Mouse (Mus musculus): ENCODE results near the gene Myoc. TPM values are rescaled to one million over a fixed set of nuclear protein-coding genes. Genes with fewer than 3 reads are reported as not detected.
"Not testable (repeated sequence)": the region's sequence is repeated elsewhere in the genome, so short reads cannot be mapped to it uniquely, and the experiment has no call there.

Gene Myoc
- polyA plus RNA-seq (2012; rRNA removed) = 9.8 and 11.9 TPM in 2 replicates

GRCm38 (mm10) chr1:162639051-162639750, at the start of gene Myoc:
Myoc (plus strand) TSS chr1:162639155.
- DNase-seq (ENCODE audit: extremely low spot score in 1 of 2, low spot score in 1 of 2) = no peak

- peak; percentile 17 to 20 for DNase-seq (ENCODE audit: extremely low spot score in 1 of 2, low spot score in 1 of 2)
These were observed 49.5 kb upstream of the Myoc start for GRCm38 (mm10) chr1:162589443-162589842.

- DNase-seq (ENCODE audit: extremely low spot score in 1 of 2, low spot score in 1 of 2) = no peak
These were observed 48.4 kb upstream of the Myoc start for GRCm38 (mm10) chr1:162590415-162590997.

- DNase-seq (ENCODE audit: extremely low spot score in 1 of 2, low spot score in 1 of 2) = no peak
These were observed 41.4 kb upstream of the Myoc start for GRCm38 (mm10) chr1:162597379-162598102.

GRCm38 (mm10) chr1:162599617-162600016, 39.3 kb upstream of the Myoc start:
- DNase-seq (ENCODE audit: extremely low spot score in 1 of 2, low spot score in 1 of 2) = no peak

GRCm38 (mm10) chr1:162601288-162601687, 37.7 kb upstream of the Myoc start:
- DNase-seq (ENCODE audit: extremely low spot score in 1 of 2, low spot score in 1 of 2) = no peak

- no peak for DNase-seq (ENCODE audit: extremely low spot score in 1 of 2, low spot score in 1 of 2)
These were observed 30.8 kb upstream of the Myoc start for GRCm38 (mm10) chr1:162608127-162608526.

- no peak for DNase-seq (ENCODE audit: extremely low spot score in 1 of 2, low spot score in 1 of 2)
These were observed 29.2 kb upstream of the Myoc start for GRCm38 (mm10) chr1:162609633-162610250.

GRCm38 (mm10) chr1:162611191-162611590, 27.8 kb upstream of the Myoc start:
- DNase-seq (ENCODE audit: extremely low spot score in 1 of 2, low spot score in 1 of 2) = no peak

- peak; percentile 3 to 26 for DNase-seq (ENCODE audit: extremely low spot score in 1 of 2, low spot score in 1 of 2)
These were observed 23.4 kb upstream of the Myoc start for GRCm38 (mm10) chr1:162615511-162615910.

GRCm38 (mm10) chr1:162620487-162620886, 18.5 kb upstream of the Myoc start:
- DNase-seq (ENCODE audit: extremely low spot score in 1 of 2, low spot score in 1 of 2) = no peak

- DNase-seq (ENCODE audit: extremely low spot score in 1 of 2, low spot score in 1 of 2) = no peak
These were observed 15.1 kb upstream of the Myoc start for GRCm38 (mm10) chr1:162623895-162624294.

- no peak for DNase-seq (ENCODE audit: extremely low spot score in 1 of 2, low spot score in 1 of 2)
These were observed 13.7 kb upstream of the Myoc start for GRCm38 (mm10) chr1:162625229-162625628.

- not testable (repeated sequence) for DNase-seq (ENCODE audit: extremely low spot score in 1 of 2, low spot score in 1 of 2)
These were observed 11.1 kb upstream of the Myoc start for GRCm38 (mm10) chr1:162627821-162628220.

GRCm38 (mm10) chr1:162628326-162628725, 10.6 kb upstream of the Myoc start:
- DNase-seq (ENCODE audit: extremely low spot score in 1 of 2, low spot score in 1 of 2) = not testable (repeated sequence)

- DNase-seq (ENCODE audit: extremely low spot score in 1 of 2, low spot score in 1 of 2) = not testable (repeated sequence)
These were observed 3.5 kb upstream of the Myoc start for GRCm38 (mm10) chr1:162635291-162635931.

GRCm38 (mm10) chr1:162636516-162636915, 2.4 kb upstream of the Myoc start:
- DNase-seq (ENCODE audit: extremely low spot score in 1 of 2, low spot score in 1 of 2) = no peak

- no peak for DNase-seq (ENCODE audit: extremely low spot score in 1 of 2, low spot score in 1 of 2)
These were observed 420 bp upstream of the Myoc start for GRCm38 (mm10) chr1:162638535-162638934.

GRCm38 (mm10) chr1:162639861-162640260, 906 bp downstream of the Myoc start:
- DNase-seq (ENCODE audit: extremely low spot score in 1 of 2, low spot score in 1 of 2) = no peak

GRCm38 (mm10) chr1:162642591-162642990, 3.6 kb downstream of the Myoc start:
- DNase-seq (ENCODE audit: extremely low spot score in 1 of 2, low spot score in 1 of 2) = no peak

- DNase-seq (ENCODE audit: extremely low spot score in 1 of 2, low spot score in 1 of 2) = peak; percentile 33 to 57
These were observed 4.8 kb downstream of the Myoc start for GRCm38 (mm10) chr1:162643752-162644151.
